Mouse (Mus musculus) cortical plate, adult 2 months (tissue): ENCODE measurements around the gene Elf4. TPM values are rescaled to one million over a fixed set of nuclear protein-coding genes. Genes with fewer than 3 reads are reported as not detected.
"Not testable (repeated sequence)": the region's sequence is repeated elsewhere in the genome, so short reads cannot be mapped to it uniquely, and the experiment has no call there.

Experiments
- H3K27ac ChIP-seq: fragments of 200-500 bp; 2 replicates; pipeline ENCODE4 v1.5.1; 2012; ENCODE audit warnings: low read length, control low read depth, inconsistent platforms; ENCODE audit not compliant: insufficient read depth
- H3K4me1 ChIP-seq: fragments of 200-500 bp; 2 replicates; pipeline ENCODE4 v1.6.1; 2011; ENCODE audit warnings: low read length; ENCODE audit not compliant: control insufficient read depth, insufficient read depth
- H3K4me3 ChIP-seq: fragments of 200-500 bp; 2 replicates; pipeline ENCODE4 v1.5.1; 2011; ENCODE audit warnings: mild to moderate bottlenecking, low read length, control low read depth; ENCODE audit not compliant: insufficient read depth
- CTCF ChIP-seq: fragments of 200-500 bp; IDR thresholded peaks from 2 replicates; pipeline ENCODE4 v1.5.1; 2011; ENCODE audit warnings: mild to moderate bottlenecking, control low read depth, low read length; ENCODE audit not compliant: insufficient read depth; ENCODE audit errors: extremely low read depth
- POLR2A ChIP-seq: fragments of 200-500 bp; IDR thresholded peaks from 2 replicates; pipeline ENCODE4 v1.6.1; 2011; ENCODE audit warnings: mild to moderate bottlenecking, low read length, control low read depth; ENCODE audit not compliant: insufficient read depth; ENCODE audit errors: extremely low read depth
- polyA plus RNA-seq: library from polyadenylated mRNA; depleted of rRNA; stranded (reverse); fragments of >200 nt; gene quantifications from 2 replicates; pipeline ENCODE4 v1.2.3, GENCODE M21; 2012

The Elf4 gene
- polyA plus RNA-seq, 1 experiment: 0.79 TPM

GRCm38 (mm10) chrX:48439036-48439435 is 23.9 kb downstream of the Elf4 start:
- H3K27ac ChIP-seq: no peak overlapping the region
- H3K4me1 ChIP-seq: no peaks in the 10 kb centered on the region
- H3K4me3 ChIP-seq: no peak overlapping the region
- no peak for TF ChIP-seq CTCF
- no peak for TF ChIP-seq POLR2A

- not testable (repeated sequence) for H3K4me3 ChIP-seq, H3K4me1 ChIP-seq, H3K27ac ChIP-seq
Measured at GRCm38 (mm10) chrX:48436082-48436481, 26.9 kb downstream of the Elf4 start.

GRCm38 (mm10) chrX:48435477-48435900 is 27.4 kb downstream of the Elf4 start:
- no peak overlapping the region for H3K4me3 ChIP-seq
- no peak for TF ChIP-seq CTCF
- TF ChIP-seq POLR2A: no peak
- H3K4me1 ChIP-seq: no peaks in the 10 kb centered on the region
- no peak overlapping the region for H3K27ac ChIP-seq

GRCm38 (mm10) chrX:48434251-48434650 is 28.7 kb downstream of the Elf4 start:
- TF ChIP-seq CTCF (no peak), POLR2A (no peak)
- no peaks in the 10 kb centered on the region for H3K4me1 ChIP-seq
- H3K27ac ChIP-seq: no peak overlapping the region
- no peak overlapping the region for H3K4me3 ChIP-seq

- TF ChIP-seq CTCF (no peak), POLR2A (no peak)
- H3K27ac ChIP-seq: no peak overlapping the region
- H3K4me3 ChIP-seq: no peak overlapping the region
- H3K4me1 ChIP-seq: no peaks in the 10 kb centered on the region
Measured at GRCm38 (mm10) chrX:48433527-48433899, 29.4 kb downstream of the Elf4 start.

GRCm38 (mm10) chrX:48432599-48433526 is 30.1 kb downstream of the Elf4 start:
- Histone ChIP-seq H3K4me1 (no peaks in the 10 kb centered on the region), H3K27ac (no peak overlapping the region), H3K4me3 (no peak overlapping the region)
- TF ChIP-seq POLR2A (no peak), CTCF (no peak)

- no peak overlapping the region for H3K4me3 ChIP-seq
- H3K27ac ChIP-seq: no peak overlapping the region
- TF ChIP-seq POLR2A (no peak), CTCF (no peak)
- no peaks in the 10 kb centered on the region for H3K4me1 ChIP-seq
Measured at GRCm38 (mm10) chrX:48429538-48429937, 33.4 kb downstream of the Elf4 start.

GRCm38 (mm10) chrX:48429100-48429499 is 33.8 kb downstream of the Elf4 start:
- no peak overlapping the region for H3K4me3 ChIP-seq
- H3K27ac ChIP-seq: no peak overlapping the region
- TF ChIP-seq CTCF (no peak), POLR2A (no peak)
- no peaks in the 10 kb centered on the region for H3K4me1 ChIP-seq

- H3K4me1 ChIP-seq: no peaks in the 10 kb centered on the region
- TF ChIP-seq CTCF: no peak
- no peak for TF ChIP-seq POLR2A
- no peak overlapping the region for H3K4me3 ChIP-seq
- H3K27ac ChIP-seq: no peak overlapping the region
Measured at GRCm38 (mm10) chrX:48428642-48429041, 34.3 kb downstream of the Elf4 start.

- Histone ChIP-seq H3K27ac (no peak overlapping the region), H3K4me1 (no peaks in the 10 kb centered on the region), H3K4me3 (no peak overlapping the region)
- no peak for TF ChIP-seq CTCF
- no peak for TF ChIP-seq POLR2A
Measured at GRCm38 (mm10) chrX:48428241-48428640, 34.7 kb downstream of the Elf4 start.
